Mouse (Mus musculus): Measurements from ENCODE around the gene Cacna2d2. TPM values are rescaled to one million over a fixed set of nuclear protein-coding genes. Genes with fewer than 3 reads are reported as not detected.
A peak's percentile ranks its signal among the peaks of the same experiment; 100 is the strongest.

The Cacna2d2 gene
- polyA plus RNA-seq, 1 experiment from 2014 or later, result 1.8 TPM

- H3K9ac ChIP-seq (ENCODE audit: low read length), result no peak overlapping the region
- H3K36me3 ChIP-seq (ENCODE audit: control insufficient read depth, insufficient read depth, low read length), result no peaks in the 10 kb centered on the region
- no peaks in the 10 kb centered on the region for H3K27me3 ChIP-seq (ENCODE audit: control insufficient read depth, insufficient read depth, low read length)
- no peak overlapping the region for H3K4me3 ChIP-seq (ENCODE audit: low read depth, low read length)
- ATAC-seq (replicated peaks; ENCODE audit: low FRiP score) (no peak), DNase-seq (ENCODE audit: low spot score) (no peak)
- peaks cover 29% of the 10 kb centered on the region for H3K4me1 ChIP-seq (replicated peaks; ENCODE audit: control insufficient read depth, insufficient read depth, low read length)
- H3K4me2 ChIP-seq (ENCODE audit: low read depth, low read length, severe bottlenecking), result no peak overlapping the region
- 81% methylated on average over 6 of the region's 6 CpGs for WGBS
- no peaks in the 10 kb centered on the region for H3K9me3 ChIP-seq (ENCODE audit: control insufficient read depth, low read length)
- peak overlapping the region; percentile 33; the same call in 1 of the 2 replicates for H3K27ac ChIP-seq (ENCODE audit: low read depth, low read length)
These were observed 85.4 kb downstream of the Cacna2d2 start for GRCm38 (mm10) chr9:107484766-107485165.

DNA sequence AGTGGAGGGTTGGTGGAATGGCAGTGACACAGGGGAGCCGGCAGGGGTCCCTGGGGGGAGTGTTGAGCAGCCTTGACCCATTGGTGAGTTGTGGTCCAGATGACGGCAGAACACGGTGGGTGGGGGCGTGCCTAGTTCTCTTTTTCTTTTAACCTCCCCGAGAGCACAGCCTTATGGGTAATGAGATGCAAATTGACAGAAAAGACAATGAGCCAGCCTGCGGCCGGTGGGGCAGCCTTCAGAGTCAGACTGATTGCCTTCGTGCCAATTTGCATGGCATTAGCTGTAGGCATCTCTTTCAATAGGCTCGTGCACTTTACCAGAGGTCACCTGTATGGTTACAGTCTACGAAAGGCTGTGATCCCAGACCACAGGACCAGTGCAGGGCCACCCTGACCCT lies 86.7 kb downstream of the Cacna2d2 start:
- Histone ChIP-seq H3K9ac (ENCODE audit: low read length) (no peak overlapping the region), H3K4me1 (replicated peaks; ENCODE audit: control insufficient read depth, insufficient read depth, low read length) (peaks cover 18% of the 10 kb centered on the region), H3K4me3 (ENCODE audit: low read depth, low read length) (no peak overlapping the region), H3K27ac (ENCODE audit: low read depth, low read length) (peak overlapping the region; percentile 57; the same call in 1 of the 2 replicates), H3K36me3 (ENCODE audit: control insufficient read depth, insufficient read depth, low read length) (no peaks in the 10 kb centered on the region), H3K9me3 (ENCODE audit: control insufficient read depth, low read length) (no peaks in the 10 kb centered on the region), H3K4me2 (ENCODE audit: low read depth, low read length, severe bottlenecking) (no peak overlapping the region), H3K27me3 (ENCODE audit: control insufficient read depth, insufficient read depth, low read length) (no peaks in the 10 kb centered on the region)
- ATAC-seq (replicated peaks; ENCODE audit: low FRiP score) (peak; percentile 51), DNase-seq (ENCODE audit: low spot score) (no peak)
- WGBS, result 32% methylated on average over 10 of the region's 10 CpGs

- no peak for DNase-seq (ENCODE audit: low spot score)
These were observed 87.3 kb downstream of the Cacna2d2 start for GRCm38 (mm10) chr9:107486507-107487225.

GRCm38 (mm10) chr9:107490146-107490545 lies 90.7 kb downstream of the Cacna2d2 start:
- Histone ChIP-seq H3K4me2 (ENCODE audit: low read depth, low read length, severe bottlenecking) (no peak overlapping the region), H3K9ac (ENCODE audit: low read length) (no peak overlapping the region), H3K4me1 (replicated peaks; ENCODE audit: control insufficient read depth, insufficient read depth, low read length) (peaks cover 15% of the 10 kb centered on the region), H3K27me3 (ENCODE audit: control insufficient read depth, insufficient read depth, low read length) (no peaks in the 10 kb centered on the region), H3K36me3 (ENCODE audit: control insufficient read depth, insufficient read depth, low read length) (no peaks in the 10 kb centered on the region), H3K9me3 (ENCODE audit: control insufficient read depth, low read length) (no peaks in the 10 kb centered on the region), H3K4me3 (ENCODE audit: low read depth, low read length) (peak overlapping the region; percentile 9; the same call in 1 of the 2 replicates), H3K27ac (ENCODE audit: low read depth, low read length) (no peak overlapping the region)
- WGBS, result 62% methylated on average over 8 of the region's 8 CpGs
- DNase-seq (ENCODE audit: low spot score) (no peak), ATAC-seq (replicated peaks; ENCODE audit: low FRiP score) (no peak)

More at GRCm38 (mm10) chr9:107486507-107487225, 87.3 kb downstream of the Cacna2d2 start:
- ATAC-seq (replicated peaks; ENCODE audit: low FRiP score), result no peak; the same call in 1 of the 2 replicates
- no peaks in the 10 kb centered on the region for H3K9me3 ChIP-seq (ENCODE audit: control insufficient read depth, low read length)
- WGBS, result 69% methylated on average over 6 of the region's 6 CpGs
- H3K9ac ChIP-seq (ENCODE audit: low read length), result no peak overlapping the region
- H3K4me3 ChIP-seq (ENCODE audit: low read depth, low read length), result no peak overlapping the region
- H3K27ac ChIP-seq (ENCODE audit: low read depth, low read length), result peak overlapping the region; percentile 57; the same call in 1 of the 2 replicates
- no peaks in the 10 kb centered on the region for H3K27me3 ChIP-seq (ENCODE audit: control insufficient read depth, insufficient read depth, low read length)
- peaks cover 13% of the 10 kb centered on the region for H3K4me1 ChIP-seq (replicated peaks; ENCODE audit: control insufficient read depth, insufficient read depth, low read length)
- H3K36me3 ChIP-seq (ENCODE audit: control insufficient read depth, insufficient read depth, low read length), result no peaks in the 10 kb centered on the region
- no peak overlapping the region for H3K4me2 ChIP-seq (ENCODE audit: low read depth, low read length, severe bottlenecking)

GRCm38 (mm10) chr9:107490625-107491024 lies 91.2 kb downstream of the Cacna2d2 start:
- H3K27ac ChIP-seq (ENCODE audit: low read depth, low read length), result no peak overlapping the region
- DNase-seq (ENCODE audit: low spot score), result no peak
- peak overlapping the region; percentile 9; the same call in 1 of the 2 replicates for H3K4me3 ChIP-seq (ENCODE audit: low read depth, low read length)
- no peaks in the 10 kb centered on the region for H3K27me3 ChIP-seq (ENCODE audit: control insufficient read depth, insufficient read depth, low read length)
- WGBS, result 69% methylated on average over 6 of the region's 6 CpGs
- no peak for ATAC-seq (replicated peaks; ENCODE audit: low FRiP score)
- H3K36me3 ChIP-seq (ENCODE audit: control insufficient read depth, insufficient read depth, low read length), result no peaks in the 10 kb centered on the region
- peaks cover 15% of the 10 kb centered on the region for H3K4me1 ChIP-seq (replicated peaks; ENCODE audit: control insufficient read depth, insufficient read depth, low read length)
- H3K9ac ChIP-seq (ENCODE audit: low read length), result no peak overlapping the region
- no peak overlapping the region for H3K4me2 ChIP-seq (ENCODE audit: low read depth, low read length, severe bottlenecking)
- H3K9me3 ChIP-seq (ENCODE audit: control insufficient read depth, low read length), result no peaks in the 10 kb centered on the region

GRCm38 (mm10) chr9:107493511-107493910 lies 94.1 kb downstream of the Cacna2d2 start:
- no peak for DNase-seq (ENCODE audit: low spot score)
- no peaks in the 10 kb centered on the region for H3K36me3 ChIP-seq (ENCODE audit: control insufficient read depth, insufficient read depth, low read length)
- no peak overlapping the region for H3K4me2 ChIP-seq (ENCODE audit: low read depth, low read length, severe bottlenecking)
- H3K9me3 ChIP-seq (ENCODE audit: control insufficient read depth, low read length), result no peaks in the 10 kb centered on the region
- H3K4me3 ChIP-seq (ENCODE audit: low read depth, low read length), result no peak overlapping the region
- 48% methylated on average over 1 of the region's 1 CpGs for whole genome bisulfite sequencing
- no peak overlapping the region for H3K9ac ChIP-seq (ENCODE audit: low read length)
- ATAC-seq (replicated peaks; ENCODE audit: low FRiP score), result no peak
- no peaks in the 10 kb centered on the region for H3K27me3 ChIP-seq (ENCODE audit: control insufficient read depth, insufficient read depth, low read length)
- peaks cover 7% of the 10 kb centered on the region for H3K4me1 ChIP-seq (replicated peaks; ENCODE audit: control insufficient read depth, insufficient read depth, low read length)
- H3K27ac ChIP-seq (ENCODE audit: low read depth, low read length), result no peak overlapping the region

GRCm38 (mm10) chr9:107494238-107494637 lies 94.8 kb downstream of the Cacna2d2 start:
- Histone ChIP-seq H3K9ac (ENCODE audit: low read length) (no peak overlapping the region), H3K9me3 (ENCODE audit: control insufficient read depth, low read length) (no peaks in the 10 kb centered on the region), H3K27ac (ENCODE audit: low read depth, low read length) (no peak overlapping the region), H3K4me2 (ENCODE audit: low read depth, low read length, severe bottlenecking) (no peak overlapping the region), H3K27me3 (ENCODE audit: control insufficient read depth, insufficient read depth, low read length) (no peaks in the 10 kb centered on the region), H3K4me1 (replicated peaks; ENCODE audit: control insufficient read depth, insufficient read depth, low read length) (peaks cover 7% of the 10 kb centered on the region), H3K36me3 (ENCODE audit: control insufficient read depth, insufficient read depth, low read length) (no peaks in the 10 kb centered on the region), H3K4me3 (ENCODE audit: low read depth, low read length) (no peak overlapping the region)
- DNase-seq (ENCODE audit: low spot score) (no peak), ATAC-seq (replicated peaks; ENCODE audit: low FRiP score) (peak; percentile 63; the same call in 1 of the 2 replicates)
- 32% methylated on average over 12 of the region's 12 CpGs for WGBS

- ATAC-seq (replicated peaks; ENCODE audit: low FRiP score), result no peak
- no peak overlapping the region for H3K9ac ChIP-seq (ENCODE audit: low read length)
- H3K4me2 ChIP-seq (ENCODE audit: low read depth, low read length, severe bottlenecking), result no peak overlapping the region
- H3K9me3 ChIP-seq (ENCODE audit: control insufficient read depth, low read length), result no peaks in the 10 kb centered on the region
- H3K27ac ChIP-seq (ENCODE audit: low read depth, low read length), result no peak overlapping the region
- peaks cover 7% of the 10 kb centered on the region for H3K4me1 ChIP-seq (replicated peaks; ENCODE audit: control insufficient read depth, insufficient read depth, low read length)
- DNase-seq (ENCODE audit: low spot score), result no peak
- H3K4me3 ChIP-seq (ENCODE audit: low read depth, low read length), result no peak overlapping the region
- H3K36me3 ChIP-seq (ENCODE audit: control insufficient read depth, insufficient read depth, low read length), result no peaks in the 10 kb centered on the region
- WGBS, result 89% methylated on average over 3 of the region's 3 CpGs
- H3K27me3 ChIP-seq (ENCODE audit: control insufficient read depth, insufficient read depth, low read length), result no peaks in the 10 kb centered on the region
These were observed 96.9 kb downstream of the Cacna2d2 start for GRCm38 (mm10) chr9:107496359-107496758.
